Mouse (Mus musculus): ENCODE measurements at regions not wholly inside any gene's neighbourhood (a gene's known extent, or its start where the extent isn't known, plus 50 kb on each side); places are given as distances from the start of the nearest gene placed in this dataset.
"Not testable (repeated sequence)": the region's sequence is repeated elsewhere in the genome, so short reads cannot be mapped to it uniquely, and the experiment has no call there.

DNA sequence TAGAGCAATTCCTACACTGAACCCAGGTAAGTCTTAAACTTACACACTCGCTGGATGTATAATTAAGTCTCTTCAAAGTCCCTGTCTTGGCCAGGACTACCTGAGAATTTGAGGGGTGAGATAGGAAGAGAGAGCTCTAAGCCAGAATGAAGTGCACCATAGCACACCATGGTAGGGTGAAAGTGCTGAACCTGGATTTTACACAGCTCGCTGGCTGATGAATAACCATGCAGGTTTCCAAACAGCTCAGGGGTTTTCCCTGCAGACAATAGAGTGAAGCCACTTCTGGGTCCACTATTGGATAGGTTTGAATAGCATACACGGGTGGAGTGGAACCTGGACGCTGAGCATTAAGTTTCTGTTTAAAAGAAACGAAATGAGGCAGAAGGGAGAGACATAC lies 180.7 kb upstream of the Plxna2 start:
- no peak for DNase-seq (ENCODE audit: low read depth, low spot score)

DNA sequence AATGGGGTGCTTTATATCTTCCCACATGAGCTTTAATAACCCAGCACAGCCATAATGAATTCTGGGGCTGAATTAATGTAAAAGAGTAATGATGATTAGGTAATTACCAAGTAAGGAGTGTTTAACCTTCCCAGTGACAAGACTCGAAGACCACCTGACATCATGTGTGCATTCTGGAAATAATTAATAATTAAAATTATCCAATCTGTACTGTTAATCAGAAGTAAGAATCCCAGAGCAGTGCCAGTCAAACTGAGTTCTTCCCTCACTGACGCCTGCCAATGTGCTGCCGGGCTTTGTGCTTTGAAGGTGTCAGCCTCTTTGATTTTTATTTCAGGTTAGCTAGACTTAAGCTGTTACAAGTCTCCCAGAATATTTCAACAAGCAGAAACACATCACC lies 183.0 kb upstream of the Plxna2 start:
- no peak for DNase-seq (ENCODE audit: low read depth, low spot score)

DNA sequence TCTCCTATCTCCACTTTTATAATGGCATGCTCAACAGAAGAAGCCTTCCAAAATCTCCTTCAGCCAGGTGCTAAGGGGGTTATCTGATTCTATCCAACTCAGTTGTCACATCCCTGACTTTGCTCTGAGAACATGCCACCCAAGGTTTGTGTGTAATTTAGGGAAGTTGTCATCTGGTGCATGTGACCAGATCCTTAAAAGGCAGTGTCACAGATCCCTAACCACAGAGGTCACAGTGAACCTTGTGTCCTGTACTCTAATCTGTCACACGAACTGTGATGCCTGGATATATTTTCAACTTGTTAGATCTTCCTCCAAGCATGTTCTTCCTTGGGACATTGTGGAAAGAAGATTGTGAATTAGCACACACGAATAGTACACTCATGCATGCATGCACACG lies 189.4 kb upstream of the Plxna2 start:
- DNase-seq (ENCODE audit: low read depth, low spot score) = no peak

GRCm38 (mm10) chr1:194426293-194426692 lies 191.7 kb upstream of the Plxna2 start:
- no peak for DNase-seq (ENCODE audit: low read depth, low spot score)

GRCm38 (mm10) chr1:194424201-194424600 lies 193.8 kb upstream of the Plxna2 start:
- DNase-seq (ENCODE audit: low read depth, low spot score) = no peak

DNA sequence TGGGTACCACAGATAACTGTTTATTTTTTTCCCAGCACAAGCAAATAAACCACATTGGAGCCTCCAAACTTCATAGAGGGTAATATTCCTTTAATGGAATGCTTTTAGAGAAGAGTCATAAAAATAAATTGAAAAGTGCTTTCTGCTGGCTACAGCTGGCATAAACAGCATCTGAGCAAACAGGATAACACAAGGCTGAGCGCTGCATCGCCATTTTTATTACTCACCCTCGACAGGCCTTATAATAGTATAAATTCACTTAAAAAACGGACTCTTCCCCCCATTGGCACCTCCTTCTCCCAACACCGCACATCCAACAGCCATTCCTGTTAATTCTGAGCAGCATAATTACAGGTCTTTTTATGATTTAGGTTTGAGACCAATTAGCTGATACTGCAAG lies 205.8 kb upstream of the Plxna2 start:
- DNase-seq (ENCODE audit: low read depth, low spot score) = no peak

DNA sequence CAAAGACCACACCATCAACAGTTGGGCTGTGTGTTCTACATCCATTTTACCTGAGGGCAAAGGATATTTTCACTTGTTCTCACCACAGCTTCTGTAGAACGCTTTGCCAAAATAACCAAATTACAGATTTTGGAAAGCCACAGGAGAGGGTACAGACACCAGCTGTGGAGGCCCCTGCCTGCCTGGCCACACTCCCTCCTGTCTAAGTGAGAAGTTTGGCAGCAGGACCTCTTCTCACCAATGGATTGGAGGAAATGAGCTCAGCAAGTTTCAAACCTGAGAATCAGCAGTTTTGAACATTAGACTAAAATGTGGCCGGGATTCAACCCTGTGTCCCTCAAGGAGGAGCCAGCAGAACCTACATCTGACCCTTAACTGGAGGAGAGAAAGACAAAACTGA lies 206.2 kb upstream of the Plxna2 start:
- no peak for DNase-seq (ENCODE audit: low read depth, low spot score)

- no peak for DNase-seq (ENCODE audit: low read depth, low spot score)
Measured at GRCm38 (mm10) chr1:194399281-194399680, 218.7 kb upstream of the Plxna2 start.

GRCm38 (mm10) chr1:194396754-194397460 lies 221.1 kb upstream of the Plxna2 start:
- no peak for DNase-seq (ENCODE audit: low read depth, low spot score)

GRCm38 (mm10) chr1:194393720-194394119 lies 224.3 kb upstream of the Plxna2 start:
- DNase-seq (ENCODE audit: low read depth, low spot score) = no peak

DNA sequence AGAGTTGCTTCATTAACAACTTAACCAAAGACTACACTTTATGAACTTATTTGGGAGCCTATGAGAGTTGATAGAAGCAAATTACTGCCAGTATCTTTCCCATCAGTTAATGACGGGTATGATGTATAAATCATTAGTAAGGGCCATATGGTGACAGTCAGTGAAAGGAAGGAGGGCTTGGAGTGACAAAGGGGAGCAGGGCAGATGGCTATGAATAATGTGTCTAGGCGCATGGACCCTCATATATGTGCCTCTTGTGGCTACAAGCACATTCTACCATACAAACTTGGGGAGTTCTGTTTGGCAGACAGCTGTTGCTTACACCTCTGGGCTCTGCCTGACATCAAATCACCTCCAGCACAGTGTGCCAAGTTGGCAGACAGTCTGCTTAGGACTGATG lies 227.8 kb upstream of the Plxna2 start:
- DNase-seq (ENCODE audit: low read depth, low spot score) = no peak

DNA sequence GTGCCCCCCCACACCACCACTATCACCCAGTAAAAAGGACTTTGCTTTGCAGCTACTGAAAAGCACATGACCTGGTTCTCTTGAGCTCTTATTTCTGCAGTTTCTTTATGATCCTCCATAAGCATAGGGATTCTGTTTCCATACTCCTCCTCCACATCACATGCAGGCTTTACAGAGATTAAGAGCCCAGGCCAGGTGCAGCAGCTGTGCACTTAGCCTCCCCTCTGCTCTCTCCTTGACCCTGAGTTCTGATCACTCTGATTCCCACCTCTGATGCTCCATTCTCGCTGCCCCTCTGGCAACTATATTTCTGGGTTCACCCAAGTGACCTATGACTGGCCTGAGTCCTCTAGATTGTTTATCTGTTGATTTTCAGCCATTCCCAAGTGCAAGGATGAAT lies 239.9 kb upstream of the Plxna2 start:
- no peak for DNase-seq (ENCODE audit: low read depth, low spot score)

GRCm38 (mm10) chr1:194373511-194373910 lies 244.5 kb upstream of the Plxna2 start:
- not testable (repeated sequence) for DNase-seq (ENCODE audit: low read depth, low spot score)

DNA sequence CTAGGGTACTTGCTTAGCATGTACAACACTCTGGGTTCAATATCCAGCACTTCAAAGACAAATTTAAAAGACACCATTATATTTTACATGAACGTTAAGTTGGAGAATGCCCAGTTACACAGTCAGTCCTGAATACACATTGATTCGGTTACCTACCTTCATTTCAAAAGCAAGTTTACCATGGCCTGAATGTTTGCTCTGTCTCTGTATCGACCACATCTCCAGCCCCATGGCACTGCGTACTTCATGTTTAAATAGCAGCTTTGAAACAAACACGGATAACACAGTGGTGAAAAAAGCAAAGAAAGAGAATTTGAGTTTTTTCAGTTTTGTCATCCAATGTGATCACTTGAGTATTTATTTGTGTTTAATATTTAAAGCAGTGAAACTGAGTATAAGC lies 254.1 kb upstream of the Plxna2 start:
- no peak for DNase-seq (ENCODE audit: low read depth, low spot score)

GRCm38 (mm10) chr1:194363129-194363768 lies 254.8 kb upstream of the Plxna2 start:
- no peak for DNase-seq (ENCODE audit: low read depth, low spot score)

DNA sequence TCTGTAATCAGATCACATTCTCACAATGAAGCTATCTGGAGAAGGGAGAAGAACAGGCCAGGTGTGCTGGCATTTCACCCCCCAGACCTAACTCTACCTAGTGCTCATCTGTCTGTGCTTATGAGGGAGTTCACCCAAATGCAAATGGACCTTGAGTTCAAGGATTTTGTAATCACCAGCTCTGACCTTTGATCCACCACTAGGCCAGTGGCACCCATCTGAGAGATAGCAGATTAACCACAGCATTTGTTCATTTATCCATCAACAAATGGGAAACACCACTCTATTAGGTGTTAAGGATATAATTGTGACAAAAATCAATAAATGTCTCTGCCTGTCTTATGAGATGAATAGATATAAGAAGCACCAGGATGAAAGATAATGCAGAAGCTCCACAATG lies 255.7 kb upstream of the Plxna2 start:
- DNase-seq (ENCODE audit: low read depth, low spot score) = no peak

- DNase-seq (ENCODE audit: low read depth, low spot score) = no peak
Measured at GRCm38 (mm10) chr1:194361316-194361715, 256.7 kb upstream of the Plxna2 start.

DNA sequence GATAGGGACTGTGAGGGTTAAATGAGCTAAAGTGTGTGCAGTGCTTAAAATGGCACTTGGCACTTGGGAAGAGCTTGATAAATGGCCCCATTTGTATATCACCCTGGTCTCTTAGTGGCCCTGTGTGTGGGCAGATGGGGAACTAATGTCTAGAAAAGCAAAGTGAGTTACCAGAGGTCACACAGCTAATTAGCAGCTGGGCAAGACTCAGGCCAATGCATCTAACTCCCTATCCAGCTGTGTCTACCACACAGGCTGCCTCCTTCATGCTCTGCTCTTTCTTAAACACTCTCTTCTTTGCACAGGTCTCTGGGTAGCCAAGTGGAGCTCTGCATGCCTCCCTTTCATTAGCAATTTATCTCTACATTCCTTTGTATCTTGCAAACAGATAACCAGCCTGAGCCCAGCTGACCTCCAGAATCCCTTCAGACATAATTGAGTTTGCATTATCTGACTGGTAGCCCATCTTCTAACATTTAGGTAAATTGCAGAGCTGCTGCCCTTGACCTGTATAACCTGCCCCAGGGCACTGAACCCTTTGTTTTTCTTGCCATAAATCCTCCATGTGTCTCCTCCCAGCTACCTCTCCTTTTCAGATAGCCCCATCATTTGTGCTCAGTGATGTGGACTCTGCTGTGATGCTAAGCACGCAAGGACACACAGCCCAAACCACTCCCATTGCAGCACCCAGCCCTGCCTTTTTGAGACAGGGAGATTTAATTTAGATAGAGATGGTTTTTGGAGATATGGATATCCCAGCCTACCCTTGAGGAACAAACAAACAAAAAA lies 263.5 kb upstream of the Plxna2 start:
- DNase-seq (ENCODE audit: low read depth, low spot score) = no peak

DNA sequence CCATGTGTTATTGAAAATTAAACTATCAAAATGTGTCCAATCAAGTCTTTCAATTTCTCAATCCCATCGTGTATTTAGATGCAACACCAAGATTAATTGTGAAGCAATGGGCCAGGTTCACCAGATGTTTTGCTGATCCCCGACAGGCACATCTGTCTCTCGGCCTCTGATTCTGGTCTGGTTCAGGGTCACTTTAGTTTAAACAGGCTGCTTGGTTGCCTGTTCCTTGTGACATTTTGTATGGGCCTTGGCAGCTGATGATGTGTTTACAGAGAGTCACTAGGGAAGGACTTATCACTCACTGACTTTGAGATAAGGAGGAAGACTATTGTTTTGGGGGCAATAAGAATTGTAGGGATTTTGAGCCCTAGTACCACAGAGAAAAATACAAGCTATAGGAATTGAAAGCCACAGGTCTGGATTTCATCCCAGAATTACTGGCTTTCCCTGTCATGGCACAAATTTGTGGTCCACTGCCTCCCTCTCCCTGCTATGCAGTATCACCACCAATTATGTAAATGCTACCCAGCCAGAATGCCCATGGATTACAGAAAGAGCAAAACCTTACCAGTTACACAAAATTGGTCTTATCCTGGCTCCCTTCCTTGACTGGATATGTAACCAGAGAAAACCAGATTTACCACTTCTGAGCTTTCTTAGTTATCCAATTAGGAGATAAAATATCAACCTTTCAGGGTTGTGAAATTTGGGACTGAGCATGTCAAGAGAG lies 272.5 kb upstream of the Plxna2 start:
- no peak for DNase-seq (ENCODE audit: low read depth, low spot score)

- DNase-seq (ENCODE audit: low read depth, low spot score) = no peak
Measured at GRCm38 (mm10) chr1:194342568-194342967, 275.4 kb upstream of the Plxna2 start.

DNA sequence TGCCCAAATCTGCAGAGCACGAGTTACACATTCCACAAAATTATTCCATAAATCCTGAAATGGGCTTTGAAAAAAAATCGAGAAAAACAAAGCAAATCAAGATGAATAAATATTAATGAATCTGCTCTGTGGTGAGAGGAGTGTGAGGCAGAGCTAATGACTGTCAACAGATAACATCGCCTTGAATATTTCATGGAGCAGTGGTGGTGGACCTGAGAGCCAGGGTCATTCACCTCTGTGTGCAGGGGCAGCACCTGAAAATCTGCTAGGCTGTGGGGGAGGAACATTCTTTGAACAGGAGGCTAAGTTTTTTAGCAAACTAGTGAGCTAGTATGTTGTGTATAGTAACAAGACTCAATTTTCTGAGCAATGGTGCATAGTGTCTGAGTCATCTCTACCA lies 276.3 kb upstream of the Plxna2 start:
- DNase-seq (ENCODE audit: low read depth, low spot score) = no peak
